Mouse (Mus musculus): Measurements from ENCODE around the gene Bnipl. TPM values are rescaled to one million over a fixed set of nuclear protein-coding genes. Genes with fewer than 3 reads are reported as not detected.

Bnipl gene
- polyA plus RNA-seq, 1 experiment from 2014 or later: 1.6 TPM

DNA sequence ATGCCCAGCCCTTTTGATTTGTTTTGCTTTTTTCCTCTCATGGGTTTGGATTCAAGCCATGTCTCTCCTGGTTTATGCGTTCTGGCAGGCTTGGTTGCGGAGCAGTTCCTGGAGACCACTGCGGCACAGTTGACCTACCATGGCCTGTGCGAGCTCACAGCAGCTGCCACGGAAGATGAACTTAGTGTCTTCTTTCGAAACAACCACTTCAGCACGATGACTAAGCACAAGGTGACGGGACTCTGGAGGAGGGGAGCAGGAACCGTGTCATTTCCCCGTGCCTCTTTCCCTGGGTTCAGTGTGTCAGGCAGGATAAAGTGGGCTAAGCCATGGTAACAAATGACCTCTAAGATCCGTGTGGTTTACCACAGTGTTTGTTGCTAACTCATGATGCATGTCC is 42.5 kb upstream of the Bnipl start:
- no peak for ATAC-seq (replicated peaks; ENCODE audit: low FRiP score, low read depth)
- DNase-seq (ENCODE audit: low spot score): peak; percentile 57
- Histone ChIP-seq H3K36me3 (ENCODE audit: insufficient read depth, low read length) (peaks cover 31% of the 10 kb centered on the region), H3K4me1 (replicated peaks; ENCODE audit: insufficient read depth, low read length) (0 out of 2 replicates have a peak, but pooled peaks cover 9% of the 10 kb centered on the region), H3K4me2 (ENCODE audit: low read length) (no peak overlapping the region), H3K27me3 (ENCODE audit: insufficient read depth, low read length) (no peaks in the 10 kb centered on the region), H3K4me3 (replicated peaks; ENCODE audit: low read depth, low read length) (no peak overlapping the region), H3K27ac (peak overlapping the region; percentile 34; the same call in 1 of the 2 replicates), H3K9me3 (replicated peaks; ENCODE audit: low read length) (no peaks in the 10 kb centered on the region), H3K9ac (ENCODE audit: low read depth, low read length) (no peak overlapping the region)
- TF ChIP-seq CTCF (IDR thresholded peaks at IDR 0.05; ENCODE audit: low read depth): no peak
- 32% methylated on average over 11 of the region's 11 CpGs for WGBS

DNA sequence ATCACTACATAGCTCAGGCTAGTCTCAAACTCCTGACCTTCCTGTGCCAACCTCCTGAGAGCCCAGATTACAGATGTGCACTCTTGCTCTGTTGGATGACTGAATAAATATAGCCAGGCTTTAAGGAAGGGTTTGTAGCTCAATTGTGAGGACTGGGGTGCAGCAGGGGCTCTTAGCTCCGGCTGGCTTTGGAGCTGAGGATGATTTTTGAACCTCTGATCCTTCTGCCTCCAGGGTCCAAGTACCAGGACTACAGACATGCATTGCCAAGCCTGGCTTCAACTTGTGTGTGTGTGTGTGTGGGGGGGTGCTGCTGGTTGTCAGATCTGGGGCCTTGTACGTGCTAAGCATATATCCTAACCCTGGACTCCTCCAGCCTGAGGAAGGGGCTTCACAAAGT is 41.9 kb upstream of the Bnipl start:
- 87% methylated on average over 2 of the region's 2 CpGs for WGBS
- Histone ChIP-seq H3K36me3 (ENCODE audit: insufficient read depth, low read length) (peaks cover 37% of the 10 kb centered on the region), H3K4me1 (replicated peaks; ENCODE audit: insufficient read depth, low read length) (0 out of 2 replicates have a peak, but pooled peaks cover 9% of the 10 kb centered on the region), H3K4me2 (ENCODE audit: low read length) (no peak overlapping the region), H3K9me3 (replicated peaks; ENCODE audit: low read length) (no peaks in the 10 kb centered on the region), H3K27ac (peak overlapping the region; percentile 34; the same call in 1 of the 2 replicates), H3K9ac (ENCODE audit: low read depth, low read length) (no peak overlapping the region), H3K4me3 (replicated peaks; ENCODE audit: low read depth, low read length) (no peak overlapping the region), H3K27me3 (ENCODE audit: insufficient read depth, low read length) (no peaks in the 10 kb centered on the region)
- ATAC-seq (replicated peaks; ENCODE audit: low FRiP score, low read depth): no peak
- TF ChIP-seq CTCF (IDR thresholded peaks at IDR 0.05; ENCODE audit: low read depth): no peak
- DNase-seq (ENCODE audit: low spot score): no peak

DNA sequence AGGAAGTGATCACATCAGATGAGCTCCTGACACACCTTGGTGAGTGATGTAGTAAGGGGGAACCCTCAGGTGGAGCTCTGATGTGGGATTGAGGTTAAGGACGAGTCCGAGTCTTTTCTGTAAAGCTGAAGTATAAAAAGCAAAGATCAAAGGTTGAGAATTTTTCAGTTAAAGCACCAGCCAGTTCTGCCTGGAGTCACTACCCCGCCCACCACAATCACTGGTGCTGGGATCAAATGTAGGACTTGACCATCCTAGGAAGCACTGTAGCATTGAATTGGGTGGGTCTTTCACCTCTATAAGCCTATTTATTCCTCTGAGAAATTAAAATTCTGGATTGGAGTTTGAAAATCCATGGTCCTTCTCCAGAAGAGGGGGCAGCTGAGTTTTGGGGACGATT is 40.0 kb upstream of the Bnipl start:
- H3K27me3 ChIP-seq (ENCODE audit: insufficient read depth, low read length): no peaks in the 10 kb centered on the region
- ATAC-seq (replicated peaks; ENCODE audit: low FRiP score, low read depth) (no peak), DNase-seq (ENCODE audit: low spot score) (no peak)
- H3K4me3 ChIP-seq (replicated peaks; ENCODE audit: low read depth, low read length): no peak overlapping the region
- no peak overlapping the region for H3K27ac ChIP-seq
- no peak overlapping the region for H3K4me2 ChIP-seq (ENCODE audit: low read length)
- no peaks in the 10 kb centered on the region for H3K9me3 ChIP-seq (replicated peaks; ENCODE audit: low read length)
- peaks cover 38% of the 10 kb centered on the region for H3K36me3 ChIP-seq (ENCODE audit: insufficient read depth, low read length)
- no peak overlapping the region for H3K9ac ChIP-seq (ENCODE audit: low read depth, low read length)
- H3K4me1 ChIP-seq (replicated peaks; ENCODE audit: insufficient read depth, low read length): 0 out of 2 replicates have a peak, but pooled peaks cover 7% of the 10 kb centered on the region
- WGBS: 80% methylated on average over 4 of the region's 4 CpGs
- TF ChIP-seq CTCF (IDR thresholded peaks at IDR 0.05; ENCODE audit: low read depth): no peak

DNA sequence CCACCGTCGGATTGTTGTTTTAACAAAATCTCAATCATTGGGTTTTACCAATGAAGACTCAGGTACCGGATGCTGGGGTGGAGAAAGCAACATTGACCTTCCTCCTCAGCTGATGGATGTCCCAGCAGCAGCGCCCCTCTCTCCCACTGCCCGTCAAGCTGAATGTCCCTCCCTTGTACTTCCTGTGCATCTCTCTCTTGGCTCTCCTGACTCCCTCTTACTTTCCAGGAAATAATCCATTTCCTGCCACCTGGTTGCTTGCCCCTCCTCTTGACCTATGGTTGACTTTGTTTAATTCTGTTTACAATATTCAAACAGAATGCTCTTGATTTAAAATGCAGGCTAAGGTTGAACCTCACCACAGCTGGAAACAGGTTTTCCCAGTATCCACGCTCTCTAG is 39.2 kb upstream of the Bnipl start:
- H3K4me2 ChIP-seq (ENCODE audit: low read length): no peak overlapping the region
- H3K27me3 ChIP-seq (ENCODE audit: insufficient read depth, low read length): no peaks in the 10 kb centered on the region
- H3K9me3 ChIP-seq (replicated peaks; ENCODE audit: low read length): no peaks in the 10 kb centered on the region
- DNase-seq (ENCODE audit: low spot score) (no peak), ATAC-seq (replicated peaks; ENCODE audit: low FRiP score, low read depth) (no peak)
- 74% methylated on average over 6 of the region's 6 CpGs for WGBS
- 0 out of 2 replicates have a peak, but pooled peaks cover 11% of the 10 kb centered on the region for H3K4me1 ChIP-seq (replicated peaks; ENCODE audit: insufficient read depth, low read length)
- H3K27ac ChIP-seq: 0 out of 2 replicates have a peak overlapping the region, but pooled peaks have one; percentile 19
- H3K4me3 ChIP-seq (replicated peaks; ENCODE audit: low read depth, low read length): no peak overlapping the region
- peaks cover 38% of the 10 kb centered on the region for H3K36me3 ChIP-seq (ENCODE audit: insufficient read depth, low read length)
- TF ChIP-seq CTCF (IDR thresholded peaks at IDR 0.05; ENCODE audit: low read depth): no peak
- H3K9ac ChIP-seq (ENCODE audit: low read depth, low read length): no peak overlapping the region

DNA sequence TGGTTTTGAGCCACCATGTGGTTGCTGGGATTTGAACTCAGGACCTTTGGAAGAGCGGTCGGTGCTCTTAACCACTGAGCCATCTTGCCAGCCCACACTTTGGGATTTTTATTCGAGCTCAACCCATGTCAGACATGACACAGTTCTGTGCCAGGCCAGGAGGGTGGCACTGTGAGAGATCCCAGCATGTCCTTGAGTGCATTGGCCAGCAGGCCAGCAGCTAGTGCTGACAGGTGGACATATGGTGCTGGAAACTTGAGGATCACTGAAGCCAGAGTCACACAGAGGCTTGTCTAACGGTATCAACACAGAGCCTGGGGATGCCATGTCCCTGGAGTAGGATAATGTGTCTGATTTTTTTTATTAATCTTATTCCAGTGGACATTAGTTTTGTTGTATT is 38.4 kb upstream of the Bnipl start:
- no peak for ATAC-seq (replicated peaks; ENCODE audit: low FRiP score, low read depth)
- Histone ChIP-seq H3K27ac (no peak overlapping the region), H3K4me3 (replicated peaks; ENCODE audit: low read depth, low read length) (no peak overlapping the region), H3K4me1 (replicated peaks; ENCODE audit: insufficient read depth, low read length) (peaks cover 14% of the 10 kb centered on the region), H3K36me3 (ENCODE audit: insufficient read depth, low read length) (peaks cover 38% of the 10 kb centered on the region), H3K9ac (ENCODE audit: low read depth, low read length) (no peak overlapping the region), H3K4me2 (ENCODE audit: low read length) (no peak overlapping the region), H3K9me3 (replicated peaks; ENCODE audit: low read length) (no peaks in the 10 kb centered on the region), H3K27me3 (ENCODE audit: insufficient read depth, low read length) (no peaks in the 10 kb centered on the region)
- DNase-seq (ENCODE audit: low spot score): no peak
- WGBS: 89% methylated on average over 4 of the region's 4 CpGs
- no peak for TF ChIP-seq CTCF (IDR thresholded peaks at IDR 0.05; ENCODE audit: low read depth)

DNA sequence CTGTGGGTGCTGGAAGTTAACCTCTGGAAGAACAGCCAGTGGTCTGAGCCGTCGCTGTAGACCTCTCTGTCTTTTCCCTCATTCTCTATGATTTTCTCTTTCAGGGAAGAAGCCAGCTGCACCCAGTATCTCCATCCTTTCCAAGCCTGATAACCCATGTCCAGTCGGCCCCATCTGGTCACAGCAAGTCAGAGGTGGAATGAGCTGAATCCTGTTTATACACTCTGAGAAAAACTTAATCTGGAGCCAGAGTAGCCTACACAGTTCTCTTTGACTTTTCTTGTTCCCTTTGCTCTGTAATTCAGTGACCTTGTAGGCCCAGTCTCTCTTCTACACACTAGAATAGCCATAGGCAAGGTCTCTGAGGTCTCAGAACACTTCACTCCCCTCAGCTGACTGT is 36.5 kb upstream of the Bnipl start:
- 83% methylated on average over 3 of the region's 3 CpGs for WGBS
- TF ChIP-seq CTCF (IDR thresholded peaks at IDR 0.05; ENCODE audit: low read depth): no peak
- Histone ChIP-seq H3K4me1 (replicated peaks; ENCODE audit: insufficient read depth, low read length) (peaks cover 20% of the 10 kb centered on the region), H3K9me3 (replicated peaks; ENCODE audit: low read length) (no peaks in the 10 kb centered on the region), H3K9ac (ENCODE audit: low read depth, low read length) (no peak overlapping the region), H3K27me3 (ENCODE audit: insufficient read depth, low read length) (no peaks in the 10 kb centered on the region), H3K4me3 (replicated peaks; ENCODE audit: low read depth, low read length) (no peak overlapping the region), H3K27ac (no peak overlapping the region), H3K4me2 (ENCODE audit: low read length) (no peak overlapping the region), H3K36me3 (ENCODE audit: insufficient read depth, low read length) (peaks cover 30% of the 10 kb centered on the region; the same call in 1 of the 2 replicates)
- DNase-seq (ENCODE audit: low spot score) (no peak), ATAC-seq (replicated peaks; ENCODE audit: low FRiP score, low read depth) (no peak)

DNA sequence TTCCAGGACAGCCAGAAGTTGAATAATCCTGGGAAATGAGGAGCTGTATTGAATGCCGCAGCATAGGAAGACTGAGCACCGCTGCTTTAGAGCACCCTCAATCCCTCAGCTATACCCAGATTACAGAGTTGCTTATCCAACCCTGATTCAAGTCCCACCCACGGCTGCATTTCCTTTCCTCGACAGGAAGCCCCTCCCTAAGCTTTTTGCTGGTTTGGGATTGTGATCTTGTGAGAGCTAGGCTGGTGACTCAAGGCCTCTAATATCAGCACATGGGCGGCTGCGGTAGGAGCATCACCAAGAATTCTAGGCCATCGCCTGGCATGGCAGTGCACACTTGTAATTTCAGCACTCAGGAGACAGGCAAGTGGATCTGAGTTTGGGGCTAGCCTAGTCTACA is 35.5 kb upstream of the Bnipl start:
- no peaks in the 10 kb centered on the region for H3K27me3 ChIP-seq (ENCODE audit: insufficient read depth, low read length)
- peaks cover 24% of the 10 kb centered on the region; the same call in 1 of the 2 replicates for H3K36me3 ChIP-seq (ENCODE audit: insufficient read depth, low read length)
- peak overlapping the region; percentile 64 for H3K27ac ChIP-seq
- ATAC-seq (replicated peaks; ENCODE audit: low FRiP score, low read depth) (no peak), DNase-seq (ENCODE audit: low spot score) (peak; percentile 32)
- 75% methylated on average over 7 of the region's 7 CpGs for WGBS
- no peaks in the 10 kb centered on the region for H3K9me3 ChIP-seq (replicated peaks; ENCODE audit: low read length)
- H3K4me1 ChIP-seq (replicated peaks; ENCODE audit: insufficient read depth, low read length): peaks cover 20% of the 10 kb centered on the region
- H3K9ac ChIP-seq (ENCODE audit: low read depth, low read length): no peak overlapping the region
- H3K4me3 ChIP-seq (replicated peaks; ENCODE audit: low read depth, low read length): no peak overlapping the region
- H3K4me2 ChIP-seq (ENCODE audit: low read length): no peak overlapping the region
- no peak for TF ChIP-seq CTCF (IDR thresholded peaks at IDR 0.05; ENCODE audit: low read depth)
